Mouse (Mus musculus): ENCODE measurements around the gene Dpm3.
A peak's percentile ranks its signal among the peaks of the same experiment; 100 is the strongest.
"Not testable (repeated sequence)": the region's sequence is repeated elsewhere in the genome, so short reads cannot be mapped to it uniquely, and the experiment has no call there.

Gene Dpm3

GRCm38 (mm10) chr3:89259076-89259475 is at the start of gene Dpm3:
Dpm3 (plus strand) TSS chr3:89259358.
- DNase-seq (ENCODE audit: low spot score), result no peak

GRCm38 (mm10) chr3:89209731-89210130 is 49.4 kb upstream of the Dpm3 start:
- DNase-seq (ENCODE audit: low spot score), result no peak

GRCm38 (mm10) chr3:89210162-89210561 is 49.0 kb upstream of the Dpm3 start:
- no peak for DNase-seq (ENCODE audit: low spot score)

- no peak for DNase-seq (ENCODE audit: low spot score)
Measured at GRCm38 (mm10) chr3:89210731-89211130, 48.4 kb upstream of the Dpm3 start.

- DNase-seq (ENCODE audit: low spot score), result peak; percentile 96
Measured at GRCm38 (mm10) chr3:89213803-89214530, 45.2 kb upstream of the Dpm3 start.

- peak; percentile 70 for DNase-seq (ENCODE audit: low spot score)
Measured at GRCm38 (mm10) chr3:89214681-89215411, 44.3 kb upstream of the Dpm3 start, which contains the start of gene Thbs3. Thbs3 (plus strand) TSS chr3:89215180.

- peak; percentile 97 for DNase-seq (ENCODE audit: low spot score)
Measured at GRCm38 (mm10) chr3:89215853-89216252, 43.3 kb upstream of the Dpm3 start.

- DNase-seq (ENCODE audit: low spot score), result not testable (repeated sequence)
Measured at GRCm38 (mm10) chr3:89216407-89216806, 42.8 kb upstream of the Dpm3 start.

GRCm38 (mm10) chr3:89218271-89218670 is 40.9 kb upstream of the Dpm3 start:
- DNase-seq (ENCODE audit: low spot score), result no peak

GRCm38 (mm10) chr3:89219546-89219945 is 39.6 kb upstream of the Dpm3 start:
- no peak for DNase-seq (ENCODE audit: low spot score)

GRCm38 (mm10) chr3:89221167-89221566 is 38.0 kb upstream of the Dpm3 start:
- DNase-seq (ENCODE audit: low spot score), result no peak

- DNase-seq (ENCODE audit: low spot score), result peak; percentile 15
Measured at GRCm38 (mm10) chr3:89224796-89225195, 34.4 kb upstream of the Dpm3 start.

- peak; percentile 16 for DNase-seq (ENCODE audit: low spot score)
Measured at GRCm38 (mm10) chr3:89225321-89225815, 33.8 kb upstream of the Dpm3 start.

- DNase-seq (ENCODE audit: low spot score), result peak; percentile 75
Measured at GRCm38 (mm10) chr3:89225918-89226317, 33.2 kb upstream of the Dpm3 start.

- DNase-seq (ENCODE audit: low spot score), result no peak
Measured at GRCm38 (mm10) chr3:89226361-89226760, 32.8 kb upstream of the Dpm3 start.

- DNase-seq (ENCODE audit: low spot score), result no peak
Measured at GRCm38 (mm10) chr3:89226900-89227299, 32.3 kb upstream of the Dpm3 start, which contains the start of gene Mtx1. Mtx1 (minus strand) TSS chr3:89227088.

- DNase-seq (ENCODE audit: low spot score), result peak; percentile 96
Measured at GRCm38 (mm10) chr3:89227307-89228179, 31.6 kb upstream of the Dpm3 start.

GRCm38 (mm10) chr3:89228180-89228549 is 31.0 kb upstream of the Dpm3 start:
- peak; percentile 94 for DNase-seq (ENCODE audit: low spot score)

- DNase-seq (ENCODE audit: low spot score), result no peak
Measured at GRCm38 (mm10) chr3:89228836-89229235, 30.3 kb upstream of the Dpm3 start, which contains the start of gene Muc1. Muc1 (plus strand) TSS chr3:89229057.

GRCm38 (mm10) chr3:89229276-89229675 is 29.9 kb upstream of the Dpm3 start:
- DNase-seq (ENCODE audit: low spot score), result no peak

- no peak for DNase-seq (ENCODE audit: low spot score)
Measured at GRCm38 (mm10) chr3:89230561-89230960, 28.6 kb upstream of the Dpm3 start.

GRCm38 (mm10) chr3:89231345-89231744 is 27.8 kb upstream of the Dpm3 start:
- DNase-seq (ENCODE audit: low spot score), result no peak

Measured in retina, embryonic 14.5 days (tissue).